Mouse (Mus musculus) forebrain, embryonic 13.5 days (tissue): ENCODE data around the gene Spats2l. TPM values are rescaled to one million over a fixed set of nuclear protein-coding genes. Genes with fewer than 3 reads are reported as not detected.
A peak's percentile ranks its signal among the peaks of the same experiment; 100 is the strongest.

Source experiments
- ATAC-seq: fragments of 200-750 bp; cut with Nextera tagmentation; 2 replicates; pipeline ENCODE4 v1.8.0; 2017
- H3K27ac ChIP-seq: fragments of 300-500 bp; sonication (generic); 2 replicates; pipeline ENCODE4 v1.5.1; 2015; ENCODE audit warnings: inconsistent platforms, mild to moderate bottlenecking, moderate library complexity
- H3K27me3 ChIP-seq: fragments of 300-500 bp; sonication (generic); 2 replicates; pipeline ENCODE4 v1.6.1; 2015; ENCODE audit warnings: mild to moderate bottlenecking, inconsistent platforms
- H3K36me3 ChIP-seq: fragments of 300-500 bp; sonication (generic); 2 replicates; pipeline ENCODE4 v1.6.1; 2015; ENCODE audit warnings: mild to moderate bottlenecking, inconsistent platforms; ENCODE audit not compliant: poor library complexity, severe bottlenecking
- H3K4me1 ChIP-seq: fragments of 300-500 bp; sonication (generic); 2 replicates; pipeline ENCODE4 v1.6.1; 2015; ENCODE audit warnings: inconsistent platforms
- H3K4me2 ChIP-seq: fragments of 300-500 bp; sonication (generic); 2 replicates; pipeline ENCODE4 v1.6.1; 2015; ENCODE audit warnings: inconsistent platforms, mild to moderate bottlenecking, moderate library complexity
- H3K4me3 ChIP-seq: fragments of 300-500 bp; sonication (generic); 2 replicates; pipeline ENCODE4 v1.5.1; 2015; ENCODE audit warnings: mild to moderate bottlenecking, inconsistent platforms
- H3K9ac ChIP-seq: fragments of 300-500 bp; sonication (generic); 2 replicates; pipeline ENCODE4 v1.6.1; 2015; ENCODE audit warnings: mild to moderate bottlenecking, inconsistent platforms
- H3K9me3 ChIP-seq: fragments of 300-500 bp; sonication (generic); replicated peaks from 2 replicates; pipeline ENCODE4 v1.6.1; 2016; ENCODE audit warnings: inconsistent platforms
- WGBS: fragments of 180-500 bp; shearing (Covaris S2); methylation state at CpG from one replicate; pipeline ENCODE4 v1.1.7; 2015; 5-methylcytosine and 5-hydroxymethylcytosine counted together
- polyA plus RNA-seq: library from polyadenylated mRNA; unstranded; fragments of >200 nt; fragmentation: Nextera tagmentation; extraction: Ambion mirVana; gene quantifications from 2 replicates; pipeline ENCODE4 v1.2.1, GENCODE M21; 2015

Spats2l gene
- polyA plus RNA-seq, 1 experiment from 2014 or later = 50.4 TPM

DNA sequence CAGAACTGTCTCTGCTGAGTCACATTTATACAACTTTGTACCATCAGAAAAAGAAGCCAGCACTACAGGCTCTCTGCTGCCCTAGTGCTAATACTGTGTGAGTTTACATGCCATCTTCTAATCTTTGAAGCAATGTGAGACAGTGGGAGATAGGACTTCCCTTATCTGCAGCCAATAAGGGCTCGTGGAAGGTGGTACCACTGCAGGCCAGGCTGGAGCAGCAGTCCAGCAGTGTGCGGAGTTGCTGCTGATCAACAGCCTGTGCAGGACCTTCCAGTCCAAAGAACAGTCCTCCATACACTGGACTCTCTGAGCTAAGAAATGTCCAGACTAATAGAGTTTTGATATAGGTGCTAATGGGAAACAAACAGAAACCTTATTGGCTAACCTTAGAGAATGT lies 59.2 kb downstream of the Spats2l start:
- no peak for ATAC-seq
- H3K36me3 ChIP-seq = no peaks in the 10 kb centered on the region
- H3K27ac ChIP-seq = no peak overlapping the region
- 85% methylated on average over 2 of the region's 2 CpGs for WGBS
- H3K4me3 ChIP-seq = no peak overlapping the region
- no peaks in the 10 kb centered on the region for H3K4me1 ChIP-seq
- H3K9ac ChIP-seq = no peak overlapping the region
- no peak overlapping the region for H3K4me2 ChIP-seq
- no peaks in the 10 kb centered on the region for H3K27me3 ChIP-seq
- H3K9me3 ChIP-seq = no peaks in the 10 kb centered on the region

DNA sequence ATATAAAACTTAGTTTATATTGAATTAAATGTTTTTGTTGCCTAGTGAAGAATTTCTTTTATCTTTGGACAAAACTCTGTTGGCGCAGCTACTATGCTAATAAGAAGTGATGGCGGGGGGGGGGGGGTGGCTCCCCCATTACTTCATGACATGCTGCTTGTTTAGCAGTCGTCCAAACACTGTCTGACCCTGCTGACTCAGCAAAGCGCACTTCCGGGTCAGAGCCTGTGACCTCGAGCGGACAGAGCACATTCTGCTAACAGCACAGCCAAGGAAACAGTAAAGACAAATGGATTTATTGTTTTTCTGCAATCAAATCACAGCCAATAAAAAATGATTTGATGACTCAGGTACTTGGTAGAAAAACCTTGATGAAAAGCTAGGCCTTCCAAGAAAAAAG lies 61.2 kb downstream of the Spats2l start:
- H3K9ac ChIP-seq = no peak overlapping the region
- no peak for ATAC-seq
- no peaks in the 10 kb centered on the region for H3K27me3 ChIP-seq
- H3K27ac ChIP-seq = no peak overlapping the region
- H3K9me3 ChIP-seq = no peaks in the 10 kb centered on the region
- H3K36me3 ChIP-seq = no peaks in the 10 kb centered on the region
- H3K4me3 ChIP-seq = no peak overlapping the region
- 63% methylated on average over 7 of the region's 7 CpGs for WGBS
- no peak overlapping the region for H3K4me2 ChIP-seq
- H3K4me1 ChIP-seq = no peaks in the 10 kb centered on the region

- Histone ChIP-seq H3K27me3 (no peaks in the 10 kb centered on the region), H3K9me3 (no peaks in the 10 kb centered on the region), H3K9ac (no peak overlapping the region), H3K4me3 (no peak overlapping the region), H3K27ac (no peak overlapping the region), H3K4me2 (no peak overlapping the region), H3K36me3 (no peaks in the 10 kb centered on the region), H3K4me1 (no peaks in the 10 kb centered on the region)
- 73% methylated on average over 5 of the region's 5 CpGs for WGBS
- ATAC-seq = no peak
Observed at GRCm38 (mm10) chr1:57836686-57837317, 62.8 kb downstream of the Spats2l start.

DNA sequence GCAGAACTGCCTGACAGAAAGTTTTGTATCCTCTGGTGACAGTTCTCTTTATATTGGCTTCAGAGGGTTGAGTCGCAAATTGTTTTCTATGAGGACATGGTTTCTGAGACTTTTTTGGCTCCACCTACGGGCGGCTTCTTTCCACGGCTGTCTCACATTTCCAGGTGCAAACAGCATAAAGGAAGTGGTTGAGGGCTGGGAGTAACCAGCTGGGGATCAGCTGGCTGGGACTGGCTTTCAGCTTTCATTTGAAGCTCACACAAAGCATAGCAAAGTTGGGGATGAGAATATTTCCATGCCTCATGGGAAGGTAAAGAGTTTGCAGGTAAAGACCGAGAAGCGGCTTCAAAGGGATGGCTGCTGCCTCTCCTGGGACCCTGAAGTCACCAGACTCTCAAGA lies 65.9 kb downstream of the Spats2l start:
- H3K36me3 ChIP-seq = no peaks in the 10 kb centered on the region
- H3K9me3 ChIP-seq = no peaks in the 10 kb centered on the region
- ATAC-seq = no peak
- WGBS = 90% methylated on average over 6 of the region's 6 CpGs
- no peaks in the 10 kb centered on the region for H3K4me1 ChIP-seq
- H3K27ac ChIP-seq = no peak overlapping the region
- no peak overlapping the region for H3K9ac ChIP-seq
- no peaks in the 10 kb centered on the region for H3K27me3 ChIP-seq
- H3K4me2 ChIP-seq = no peak overlapping the region
- no peak overlapping the region for H3K4me3 ChIP-seq

DNA sequence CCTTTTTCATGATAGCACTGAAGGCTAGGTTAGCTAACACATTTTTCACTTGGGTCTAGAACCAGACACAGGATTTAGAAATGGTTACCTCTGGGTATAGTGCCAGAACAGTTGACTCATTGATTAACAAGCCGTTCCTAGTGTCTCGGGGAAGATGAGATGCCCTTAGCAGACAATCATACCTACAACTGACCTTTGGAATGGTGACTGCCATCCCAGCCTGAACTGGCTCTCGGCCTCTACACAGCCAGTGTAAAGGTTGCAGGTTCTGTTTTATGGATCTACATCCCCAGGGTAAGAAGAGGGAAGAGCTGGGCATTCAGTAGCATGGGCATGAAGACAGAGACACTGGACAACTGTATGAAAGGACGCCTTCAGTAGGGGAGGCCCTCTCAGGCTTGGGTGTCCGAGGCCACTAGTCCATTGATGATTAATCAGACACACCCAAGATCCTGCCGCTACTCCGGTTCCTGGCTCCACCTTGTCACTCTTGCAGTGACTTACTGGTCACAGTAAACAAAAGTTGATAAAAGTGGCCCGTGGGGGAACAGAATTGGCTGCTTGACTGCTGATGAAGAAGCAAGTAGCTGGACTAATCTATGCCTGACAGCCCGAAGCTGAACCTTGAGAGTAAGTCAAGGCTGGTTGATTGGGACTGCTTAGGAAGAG lies 71.2 kb downstream of the Spats2l start:
- no peak for ATAC-seq
- Histone ChIP-seq H3K9ac (no peak overlapping the region), H3K27me3 (peaks cover 3% of the 10 kb centered on the region; the same call in 1 of the 2 replicates), H3K4me3 (no peak overlapping the region), H3K9me3 (no peaks in the 10 kb centered on the region), H3K36me3 (no peaks in the 10 kb centered on the region), H3K4me2 (no peak overlapping the region), H3K4me1 (peaks cover 24% of the 10 kb centered on the region), H3K27ac (no peak overlapping the region)
- 90% methylated on average over 9 of the region's 9 CpGs for whole genome bisulfite sequencing

- ATAC-seq = peak; percentile 88
- peaks cover 24% of the 10 kb centered on the region for H3K4me1 ChIP-seq
- H3K9ac ChIP-seq = no peak overlapping the region
- no peaks in the 10 kb centered on the region for H3K36me3 ChIP-seq
- H3K27me3 ChIP-seq = peaks cover 3% of the 10 kb centered on the region; the same call in 1 of the 2 replicates
- H3K9me3 ChIP-seq = no peaks in the 10 kb centered on the region
- H3K27ac ChIP-seq = peak overlapping the region; percentile 57
- H3K4me2 ChIP-seq = 0 out of 2 replicates have a peak overlapping the region, but pooled peaks have one; percentile 17
- no peak overlapping the region for H3K4me3 ChIP-seq
- WGBS = 15% methylated on average over 15 of the region's 15 CpGs
Observed at GRCm38 (mm10) chr1:57846856-57847698, 73.1 kb downstream of the Spats2l start.

- Histone ChIP-seq H3K4me1 (peaks cover 24% of the 10 kb centered on the region), H3K9me3 (no peaks in the 10 kb centered on the region), H3K36me3 (no peaks in the 10 kb centered on the region), H3K27me3 (peaks cover 3% of the 10 kb centered on the region; the same call in 1 of the 2 replicates), H3K9ac (no peak overlapping the region), H3K4me3 (no peak overlapping the region), H3K27ac (no peak overlapping the region), H3K4me2 (no peak overlapping the region)
- 89% methylated on average over 4 of the region's 4 CpGs for WGBS
- ATAC-seq = no peak
Observed at GRCm38 (mm10) chr1:57849087-57849486, 75.1 kb downstream of the Spats2l start.

- no peak for ATAC-seq
- WGBS = 68% methylated on average over 3 of the region's 3 CpGs
- H3K27me3 ChIP-seq = peaks cover 3% of the 10 kb centered on the region; the same call in 1 of the 2 replicates
- no peak overlapping the region for H3K4me2 ChIP-seq
- no peak overlapping the region for H3K4me3 ChIP-seq
- H3K36me3 ChIP-seq = no peaks in the 10 kb centered on the region
- peaks cover 24% of the 10 kb centered on the region for H3K4me1 ChIP-seq
- H3K9ac ChIP-seq = no peak overlapping the region
- H3K9me3 ChIP-seq = no peaks in the 10 kb centered on the region
- H3K27ac ChIP-seq = no peak overlapping the region
Observed at GRCm38 (mm10) chr1:57849916-57850315, 76.0 kb downstream of the Spats2l start.

DNA sequence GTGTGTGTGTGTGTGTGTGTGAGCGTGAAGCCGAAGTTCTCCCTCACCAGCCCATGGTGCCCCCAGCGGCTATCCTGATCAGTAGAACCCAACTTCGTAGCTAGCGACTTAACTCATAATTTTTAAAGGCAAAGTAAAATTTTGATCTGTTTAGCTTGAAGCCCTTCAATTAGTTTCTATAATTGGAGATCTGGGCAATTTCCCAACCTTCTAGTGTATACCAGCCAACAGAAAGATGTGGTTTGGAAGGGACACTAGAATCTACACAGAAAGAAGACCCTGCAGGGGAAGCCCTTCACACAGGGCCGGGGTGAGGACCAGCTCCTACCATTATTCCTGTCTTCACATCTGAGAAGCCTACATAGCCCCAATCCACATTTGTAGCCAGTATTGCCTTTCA lies 77.9 kb downstream of the Spats2l start:
- Histone ChIP-seq H3K4me1 (peaks cover 16% of the 10 kb centered on the region), H3K9ac (no peak overlapping the region), H3K4me2 (no peak overlapping the region), H3K4me3 (no peak overlapping the region), H3K9me3 (no peaks in the 10 kb centered on the region), H3K36me3 (no peaks in the 10 kb centered on the region), H3K27me3 (no peaks in the 10 kb centered on the region), H3K27ac (no peak overlapping the region)
- 92% methylated on average over 6 of the region's 6 CpGs for WGBS
- no peak for ATAC-seq

GRCm38 (mm10) chr1:57852562-57853271 lies 78.8 kb downstream of the Spats2l start:
- no peaks in the 10 kb centered on the region for H3K9me3 ChIP-seq
- WGBS = 92% methylated on average over 12 of the region's 12 CpGs
- no peak for ATAC-seq
- H3K27me3 ChIP-seq = no peaks in the 10 kb centered on the region
- H3K4me2 ChIP-seq = no peak overlapping the region
- H3K4me3 ChIP-seq = no peak overlapping the region
- no peaks in the 10 kb centered on the region for H3K36me3 ChIP-seq
- no peak overlapping the region for H3K27ac ChIP-seq
- H3K4me1 ChIP-seq = peaks cover 7% of the 10 kb centered on the region
- H3K9ac ChIP-seq = no peak overlapping the region

DNA sequence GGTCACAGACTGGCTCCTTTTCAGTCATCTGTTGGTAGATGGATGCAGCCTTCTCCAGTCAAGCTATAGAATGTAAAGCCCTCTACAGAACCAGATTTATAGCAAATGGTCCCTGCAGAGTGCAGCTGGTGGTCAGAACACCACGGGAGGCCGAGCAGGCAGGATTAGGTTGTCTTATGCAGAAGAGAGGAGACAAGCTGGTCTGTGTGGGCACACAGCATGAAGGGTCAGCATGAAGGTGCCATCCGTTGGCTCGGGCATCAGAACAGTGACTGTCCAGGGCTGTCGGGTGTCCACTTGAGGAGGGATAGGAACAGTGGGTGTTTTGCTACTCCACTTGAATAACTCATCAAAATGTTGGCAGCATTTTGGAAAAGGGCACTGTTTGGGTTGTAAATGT lies 83.8 kb downstream of the Spats2l start:
- no peak for ATAC-seq
- no peak overlapping the region for H3K27ac ChIP-seq
- 51% methylated on average over 5 of the region's 5 CpGs for WGBS

More for the DNA sequence above, 83.8 kb downstream of the Spats2l start:
- Histone ChIP-seq H3K4me1 (peaks cover 20% of the 10 kb centered on the region), H3K27me3 (no peaks in the 10 kb centered on the region), H3K9ac (no peak overlapping the region), H3K4me2 (no peak overlapping the region), H3K36me3 (no peaks in the 10 kb centered on the region), H3K4me3 (no peak overlapping the region), H3K9me3 (no peaks in the 10 kb centered on the region)
